Mouse (Mus musculus) liver, embryonic 16.5 days (tissue): ENCODE data around the gene Vps13c. TPM values are rescaled to one million over a fixed set of nuclear protein-coding genes. Genes with fewer than 3 reads are reported as not detected.

ENCODE experiments used
- ATAC-seq: fragments of 200-750 bp; cut with Nextera tagmentation; 2 replicates; pipeline ENCODE4 v1.8.0; 2017; ENCODE audit warnings: low read depth, mild to moderate bottlenecking, moderate number of reproducible peaks, moderate library complexity
- H3K27ac ChIP-seq: fragments of 300-500 bp; sonication (generic); 2 replicates; pipeline ENCODE4 v1.5.1; 2014; ENCODE audit warnings: mild to moderate bottlenecking, low read length
- H3K27me3 ChIP-seq: fragments of 300-500 bp; sonication (generic); 2 replicates; pipeline ENCODE4 v1.6.1; 2014; ENCODE audit warnings: low read depth, low read length, mixed read lengths; ENCODE audit not compliant: control insufficient read depth, insufficient read depth
- H3K36me3 ChIP-seq: fragments of 300-500 bp; sonication (generic); 2 replicates; pipeline ENCODE4 v1.6.1; 2014; ENCODE audit warnings: mild to moderate bottlenecking; ENCODE audit not compliant: control insufficient read depth, insufficient read depth
- H3K4me1 ChIP-seq: fragments of 300-500 bp; sonication (generic); 2 replicates; pipeline ENCODE4 v1.6.1; 2014; ENCODE audit warnings: low read depth, low read length, mixed read lengths; ENCODE audit not compliant: control insufficient read depth
- H3K4me2 ChIP-seq: fragments of 300-500 bp; sonication (generic); 2 replicates; pipeline ENCODE4 v1.6.1; 2014; ENCODE audit warnings: low read depth, low read length, mixed read lengths
- H3K4me3 ChIP-seq: fragments of 300-500 bp; sonication (generic); 2 replicates; pipeline ENCODE4 v1.5.1; 2014; ENCODE audit warnings: low read depth, mild to moderate bottlenecking, low read length
- H3K9ac ChIP-seq: fragments of 300-500 bp; sonication (generic); 2 replicates; pipeline ENCODE4 v1.6.1; 2014; ENCODE audit warnings: low read depth, low read length
- H3K9me3 ChIP-seq: fragments of 300-500 bp; sonication (generic); replicated peaks from 2 replicates; pipeline ENCODE4 v1.6.1; 2016; ENCODE audit warnings: low read length; ENCODE audit not compliant: control insufficient read depth
- WGBS: fragments of 180-500 bp; shearing (Covaris S2); extraction: QIAGEN DNeasy Blood & Tissue Kit; methylation state at CpG from one replicate; pipeline ENCODE4 v1.1.7; 2014; ENCODE audit not compliant: insufficient replicate concordance; 5-methylcytosine and 5-hydroxymethylcytosine counted together
- polyA plus RNA-seq: library from polyadenylated mRNA; unstranded; fragments of >200 nt; fragmentation: Nextera tagmentation; extraction: Ambion mirVana; gene quantifications from 2 replicates; pipeline ENCODE4 v1.2.1, GENCODE M21; 2015

Gene Vps13c
- polyA plus RNA-seq, 1 experiment from 2014 or later, result 4.4 TPM

DNA sequence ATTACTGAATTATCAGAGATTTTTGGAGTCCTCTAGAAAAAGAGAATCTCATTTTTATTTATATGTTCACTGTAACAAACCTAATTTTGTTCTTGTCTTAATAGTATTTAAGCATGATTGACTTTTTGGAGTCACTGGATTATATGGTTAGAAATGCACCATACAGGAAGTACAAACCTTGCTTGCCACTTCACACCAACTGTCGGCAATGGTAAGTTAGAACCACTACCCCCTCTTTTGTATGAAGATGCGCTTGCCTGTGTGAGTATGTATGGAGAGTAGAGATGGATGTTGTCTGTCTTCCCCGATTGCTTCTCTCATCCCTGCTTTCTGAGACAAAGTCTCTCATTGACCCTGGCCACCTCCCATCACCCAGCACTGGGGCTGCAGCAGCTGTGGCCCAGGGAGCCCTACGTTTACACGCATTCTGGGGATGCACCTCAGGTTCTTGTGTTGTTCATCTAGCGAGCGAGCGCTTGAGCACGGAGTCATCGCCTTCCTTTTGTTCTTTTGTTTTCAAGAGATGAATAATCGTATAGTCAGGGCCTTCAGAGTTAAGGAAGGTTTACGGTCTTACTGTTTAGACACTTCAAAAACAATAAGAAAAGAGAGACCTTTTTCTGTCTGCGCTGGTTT lies 43.3 kb downstream of the Vps13c start:
- ATAC-seq, result no peak
- H3K4me1 ChIP-seq, result peaks cover 7% of the 10 kb centered on the region
- 86% methylated on average over 13 of the region's 13 CpGs for WGBS
- no peak overlapping the region for H3K4me3 ChIP-seq
- H3K9me3 ChIP-seq, result no peaks in the 10 kb centered on the region
- no peak overlapping the region for H3K27ac ChIP-seq
- no peaks in the 10 kb centered on the region for H3K27me3 ChIP-seq
- no peak overlapping the region for H3K9ac ChIP-seq
- peaks cover 20% of the 10 kb centered on the region for H3K36me3 ChIP-seq
- H3K4me2 ChIP-seq, result no peak overlapping the region

DNA sequence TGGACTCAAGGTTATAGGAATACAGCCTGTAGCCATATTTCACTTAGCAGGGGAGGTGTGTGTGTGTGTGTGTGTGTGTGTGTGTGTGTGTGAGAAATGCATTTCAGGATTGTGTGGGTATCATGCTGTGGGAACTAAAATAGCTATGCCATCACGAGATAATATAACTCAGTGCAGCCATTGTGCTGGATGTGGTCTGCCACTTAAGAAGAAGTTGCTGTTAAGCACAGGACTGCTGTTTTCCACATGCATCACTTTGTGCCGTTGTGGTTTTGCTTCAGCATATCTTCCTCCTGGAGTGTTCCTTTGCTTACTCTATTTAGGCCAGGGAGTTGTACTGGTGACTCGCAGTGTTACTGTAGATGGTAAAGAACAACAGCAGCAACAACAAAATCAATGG lies 43.9 kb downstream of the Vps13c start:
- no peak overlapping the region for H3K4me3 ChIP-seq
- no peak for ATAC-seq
- no peak overlapping the region for H3K4me2 ChIP-seq
- H3K9me3 ChIP-seq, result no peaks in the 10 kb centered on the region
- H3K27me3 ChIP-seq, result no peaks in the 10 kb centered on the region
- H3K36me3 ChIP-seq, result peaks cover 19% of the 10 kb centered on the region
- H3K27ac ChIP-seq, result no peak overlapping the region
- WGBS, result 64% methylated on average over 3 of the region's 3 CpGs
- peaks cover 2% of the 10 kb centered on the region for H3K4me1 ChIP-seq
- no peak overlapping the region for H3K9ac ChIP-seq

DNA sequence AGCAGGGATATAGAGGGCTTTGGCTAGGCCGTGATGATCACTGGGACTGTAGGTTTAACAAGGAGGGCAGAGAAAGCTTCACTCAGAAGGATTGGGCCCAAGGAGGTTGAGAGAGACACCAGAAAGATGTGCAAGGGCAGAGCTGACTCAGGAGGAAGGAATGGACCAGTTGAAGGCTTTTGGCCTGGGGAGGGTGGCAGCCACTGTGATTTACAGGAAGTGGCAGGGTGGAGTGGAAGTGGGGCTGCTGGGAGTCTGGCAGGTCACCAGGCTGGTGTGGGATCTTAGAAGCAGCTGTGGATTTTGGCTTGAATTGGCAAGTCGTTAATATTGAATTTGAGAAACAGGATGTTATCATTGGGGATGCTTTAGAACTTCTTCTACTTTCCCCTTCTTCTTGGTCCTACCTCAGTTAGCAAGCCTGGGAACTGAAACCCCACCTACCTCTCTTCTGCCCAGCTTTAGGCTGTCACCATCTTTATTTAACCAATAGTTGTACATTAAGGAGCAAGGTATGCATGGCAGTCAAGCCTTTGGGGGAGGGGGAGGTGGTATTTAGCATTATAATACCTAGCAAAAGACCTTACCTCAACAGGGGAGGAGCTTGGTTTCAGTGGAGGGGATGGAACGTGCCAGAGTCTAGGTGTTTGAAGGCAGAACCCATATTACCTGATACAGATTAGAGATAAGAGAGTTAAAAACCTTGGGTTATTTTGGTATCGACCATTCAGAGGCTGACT lies 47.0 kb downstream of the Vps13c start:
- Histone ChIP-seq H3K9me3 (no peaks in the 10 kb centered on the region), H3K4me2 (no peak overlapping the region), H3K36me3 (peaks cover 23% of the 10 kb centered on the region), H3K4me3 (no peak overlapping the region), H3K4me1 (no peaks in the 10 kb centered on the region), H3K27ac (no peak overlapping the region), H3K9ac (no peak overlapping the region), H3K27me3 (no peaks in the 10 kb centered on the region)
- 67% methylated on average over 4 of the region's 4 CpGs for WGBS
- no peak for ATAC-seq

DNA sequence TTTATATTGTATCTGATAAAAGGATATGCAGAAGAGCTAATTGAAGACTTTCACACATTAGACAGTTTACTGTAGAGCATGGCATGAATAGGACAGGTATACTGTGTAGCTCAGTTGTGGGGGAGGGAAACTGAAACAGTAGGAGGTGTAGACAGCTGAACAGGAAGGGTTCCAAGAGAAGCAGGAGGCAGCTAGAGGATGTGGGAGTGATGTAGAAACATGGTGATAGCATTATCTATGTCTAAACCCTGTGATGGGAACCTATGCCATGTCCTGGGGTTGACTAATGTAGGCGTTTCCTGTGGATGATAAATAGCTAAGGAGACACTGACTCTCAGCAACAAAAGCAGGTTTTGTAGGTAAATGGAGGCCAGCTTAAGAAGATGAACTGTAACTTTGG lies 53.3 kb downstream of the Vps13c start:
- Histone ChIP-seq H3K4me3 (no peak overlapping the region), H3K4me1 (no peaks in the 10 kb centered on the region), H3K36me3 (peaks cover 30% of the 10 kb centered on the region), H3K4me2 (no peak overlapping the region), H3K9ac (no peak overlapping the region), H3K27me3 (no peaks in the 10 kb centered on the region), H3K27ac (no peak overlapping the region), H3K9me3 (no peaks in the 10 kb centered on the region)
- no peak for ATAC-seq
- 70% methylated on average over 1 of the region's 1 CpGs for WGBS

DNA sequence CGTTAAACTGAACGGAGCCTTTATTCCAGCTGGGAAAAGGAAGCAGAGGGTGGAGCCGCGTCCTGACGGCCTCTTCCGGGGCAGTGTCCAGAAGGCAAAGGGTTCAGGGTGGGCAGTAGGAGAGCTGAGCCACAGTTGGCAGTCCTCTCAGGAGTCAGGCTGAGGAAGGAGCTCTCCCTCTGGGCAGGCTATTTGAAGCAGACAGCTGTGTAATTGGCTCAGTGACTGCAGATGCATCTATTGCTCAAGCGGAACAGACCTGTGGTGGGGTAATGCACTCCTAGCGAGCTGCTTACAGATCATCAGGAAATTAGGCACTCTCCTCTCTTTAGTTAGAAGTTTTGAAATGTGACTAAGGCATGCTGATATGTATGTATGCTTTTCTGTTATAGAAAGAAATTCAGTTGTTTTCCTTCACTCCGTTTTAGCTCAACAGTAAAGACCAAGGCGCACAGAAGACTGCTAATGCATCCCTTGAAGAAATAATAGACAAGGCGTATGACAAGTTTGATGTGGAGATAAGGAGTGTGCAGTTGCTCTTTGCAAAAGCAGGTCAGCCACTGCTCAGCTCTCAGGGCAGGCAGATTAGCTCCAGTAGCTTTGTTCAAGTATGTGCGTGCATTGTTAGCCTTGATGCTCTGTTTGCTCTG lies 56.6 kb downstream of the Vps13c start:
- no peak overlapping the region for H3K4me3 ChIP-seq
- H3K27me3 ChIP-seq, result no peaks in the 10 kb centered on the region
- H3K4me2 ChIP-seq, result no peak overlapping the region
- WGBS, result 82% methylated on average over 12 of the region's 12 CpGs
- no peaks in the 10 kb centered on the region for H3K4me1 ChIP-seq
- H3K9me3 ChIP-seq, result no peaks in the 10 kb centered on the region
- H3K36me3 ChIP-seq, result peaks cover 25% of the 10 kb centered on the region
- no peak for ATAC-seq
- H3K9ac ChIP-seq, result no peak overlapping the region
- H3K27ac ChIP-seq, result no peak overlapping the region

DNA sequence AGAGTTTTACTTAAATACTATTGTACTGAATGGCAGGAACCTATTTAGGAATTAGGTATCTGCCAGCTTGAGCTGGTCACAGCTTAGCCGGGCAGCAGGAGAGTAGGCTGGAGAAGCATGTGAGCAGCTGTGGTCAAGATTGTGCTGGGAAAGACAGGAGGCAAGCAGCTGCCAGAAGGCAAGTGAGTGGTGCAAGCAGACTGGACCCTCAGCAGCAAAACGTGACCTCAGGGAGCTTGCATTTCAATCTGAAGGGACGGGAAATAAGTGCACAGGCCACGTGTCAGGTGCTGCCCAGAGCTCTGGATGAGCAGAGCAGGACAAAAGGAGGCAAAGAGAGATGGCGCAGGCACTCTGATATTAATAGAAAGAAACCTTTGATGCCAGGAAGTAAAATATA lies 60.2 kb downstream of the Vps13c start:
- peaks cover 20% of the 10 kb centered on the region for H3K36me3 ChIP-seq
- ATAC-seq, result no peak
- H3K9me3 ChIP-seq, result no peaks in the 10 kb centered on the region
- H3K27me3 ChIP-seq, result no peaks in the 10 kb centered on the region
- no peak overlapping the region for H3K4me2 ChIP-seq
- no peak overlapping the region for H3K9ac ChIP-seq
- H3K4me3 ChIP-seq, result no peak overlapping the region
- WGBS, result 76% methylated on average over 5 of the region's 5 CpGs
- H3K27ac ChIP-seq, result no peak overlapping the region
- H3K4me1 ChIP-seq, result no peaks in the 10 kb centered on the region

DNA sequence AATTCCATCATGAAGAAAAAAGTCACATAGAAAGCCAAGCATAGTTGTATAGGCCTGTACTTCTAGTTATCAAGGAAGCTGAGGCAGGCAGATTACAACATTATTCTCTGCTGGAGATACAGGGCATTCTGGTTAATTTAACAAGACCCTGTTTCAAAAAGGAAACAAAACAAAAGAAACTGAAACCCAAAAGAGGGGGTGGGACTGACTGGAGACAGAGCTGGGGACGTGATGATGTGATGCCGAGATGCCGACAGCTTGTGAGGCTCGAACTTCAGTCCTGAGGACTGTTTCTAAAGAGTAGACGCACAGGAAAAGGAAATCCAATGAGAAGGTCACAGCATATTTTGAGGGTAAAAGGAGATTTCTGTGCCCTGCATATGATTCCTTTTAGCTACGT lies 64.2 kb downstream of the Vps13c start:
- Histone ChIP-seq H3K9me3 (no peaks in the 10 kb centered on the region), H3K27ac (no peak overlapping the region), H3K4me2 (no peak overlapping the region), H3K36me3 (peaks cover 37% of the 10 kb centered on the region), H3K9ac (no peak overlapping the region), H3K27me3 (no peaks in the 10 kb centered on the region), H3K4me3 (no peak overlapping the region), H3K4me1 (no peaks in the 10 kb centered on the region)
- no peak for ATAC-seq
- WGBS, result 85% methylated on average over 6 of the region's 6 CpGs

DNA sequence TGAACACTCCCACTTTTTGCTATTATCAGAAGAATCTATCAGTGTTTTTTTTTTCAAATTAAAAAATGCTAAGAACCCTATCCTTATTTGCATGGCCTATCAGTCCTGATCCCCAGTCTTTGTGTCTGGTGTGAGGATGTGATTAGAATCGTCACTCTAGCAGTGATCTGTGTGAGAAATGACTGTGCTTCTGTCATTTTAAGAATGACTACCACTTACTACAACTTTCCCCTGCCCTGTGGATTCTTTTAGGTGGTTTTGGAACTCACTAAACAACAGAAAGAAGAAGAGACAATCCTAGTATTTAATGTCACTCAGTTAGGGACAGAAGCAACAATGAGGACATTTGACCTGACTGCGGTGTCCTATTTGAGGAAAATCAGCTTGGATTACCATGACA lies 65.3 kb downstream of the Vps13c start:
- no peaks in the 10 kb centered on the region for H3K4me1 ChIP-seq
- H3K4me2 ChIP-seq, result no peak overlapping the region
- no peak overlapping the region for H3K9ac ChIP-seq
- no peak for ATAC-seq
- no peaks in the 10 kb centered on the region for H3K9me3 ChIP-seq
- H3K27me3 ChIP-seq, result no peaks in the 10 kb centered on the region
- H3K36me3 ChIP-seq, result peaks cover 48% of the 10 kb centered on the region
- WGBS, result 75% methylated on average over 2 of the region's 2 CpGs
- H3K27ac ChIP-seq, result no peak overlapping the region
- H3K4me3 ChIP-seq, result no peak overlapping the region

DNA sequence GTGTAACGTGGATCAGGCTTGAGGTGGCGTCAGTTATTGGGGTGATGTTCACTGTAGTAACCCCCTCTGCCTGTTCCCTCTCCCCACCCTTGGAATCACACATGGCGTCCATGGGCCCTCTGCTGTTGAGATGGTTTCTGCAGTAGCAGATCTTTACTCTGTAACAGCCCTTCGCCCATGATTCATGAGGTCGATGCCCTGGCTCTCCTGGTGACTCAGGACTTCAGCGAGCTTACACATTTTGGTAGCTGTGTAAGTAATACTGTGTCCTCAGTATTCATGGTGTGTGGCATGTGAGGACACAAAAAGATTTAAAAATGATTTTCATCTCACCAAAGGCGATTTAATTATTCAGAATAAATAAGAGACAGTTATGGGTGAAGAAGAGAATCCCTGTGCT lies 74.5 kb downstream of the Vps13c start:
- peaks cover 27% of the 10 kb centered on the region for H3K36me3 ChIP-seq

More for the DNA sequence above, 74.5 kb downstream of the Vps13c start:
- ATAC-seq, result no peak
- Histone ChIP-seq H3K27me3 (no peaks in the 10 kb centered on the region), H3K9me3 (no peaks in the 10 kb centered on the region), H3K9ac (no peak overlapping the region), H3K4me2 (no peak overlapping the region), H3K4me3 (no peak overlapping the region), H3K27ac (no peak overlapping the region), H3K4me1 (no peaks in the 10 kb centered on the region)
- 84% methylated on average over 7 of the region's 7 CpGs for WGBS
